Mouse (Mus musculus) CH12.LX (cell line): ENCODE measurements around the gene Dmd.

Source experiments
- CHD1 ChIP-seq: IDR thresholded peaks from 2 replicates; pipeline ENCODE4 v1.6.1; 2012; ENCODE audit warnings: low read depth, low read length, improper control_type of control experiment, inconsistent platforms
- CHD2 ChIP-seq: IDR thresholded peaks from 2 replicates; pipeline ENCODE4 v1.6.1; 2011; ENCODE audit warnings: low read length, improper control_type of control experiment
- CTCF ChIP-seq, 2 experiments: IDR thresholded peaks in 1 of 2; conservative IDR thresholded peaks in 1 of 2; 2 replicates each; pipeline ENCODE4 v1.5.1; 2011 to 2012; ENCODE audit warnings: low read depth in 2 of 2, low read length in 2 of 2, improper control_type of control experiment in 1 of 2, inconsistent platforms in 1 of 2, mild to moderate bottlenecking in 1 of 2, moderate library complexity in 1 of 2
- EP300 ChIP-seq: IDR thresholded peaks from 2 replicates; pipeline ENCODE4 v1.6.1; 2011; ENCODE audit warnings: low read length, improper control_type of control experiment
- ETS1 ChIP-seq: conservative IDR thresholded peaks from 2 replicates; pipeline ENCODE4 v1.6.1; 2012; ENCODE audit warnings: low read depth, mild to moderate bottlenecking, inconsistent platforms, low read length, improper control_type of control experiment, moderate library complexity
- KAT2A ChIP-seq: IDR thresholded peaks from 2 replicates; pipeline ENCODE4 v1.6.1; 2012; ENCODE audit warnings: low read length, improper control_type of control experiment, inconsistent platforms; ENCODE audit not compliant: insufficient replicate concordance
- MAFK ChIP-seq: IDR thresholded peaks from 2 replicates; pipeline ENCODE4 v1.6.1; 2011; ENCODE audit warnings: low read length, improper control_type of control experiment; ENCODE audit not compliant: insufficient replicate concordance
- MAX ChIP-seq: IDR thresholded peaks from 2 replicates; pipeline ENCODE4 v1.6.1; 2011; ENCODE audit warnings: low read length, improper control_type of control experiment
- NRF1 ChIP-seq: IDR thresholded peaks from 2 replicates; pipeline ENCODE4 v1.6.1; 2014; ENCODE audit warnings: low read depth, mild to moderate bottlenecking, inconsistent platforms, low read length, improper control_type of control experiment, moderate library complexity
- POLR2A ChIP-seq: IDR thresholded peaks from 2 replicates; pipeline ENCODE4 v1.6.1; 2011; ENCODE audit warnings: low read depth, mild to moderate bottlenecking, improper control_type of control experiment, low read length
- POLR2AphosphoS2 ChIP-seq: IDR thresholded peaks from 2 replicates; pipeline ENCODE4 v1.6.1; 2011; ENCODE audit warnings: low read depth, low read length, improper control_type of control experiment
- TBP ChIP-seq: conservative IDR thresholded peaks from 2 replicates; pipeline ENCODE4 v1.6.1; 2011; ENCODE audit warnings: low read depth, low read length, improper control_type of control experiment

- TF ChIP-seq CTCF (conservative IDR thresholded peaks at IDR 0.05 in 1 of 2, IDR thresholded peaks at IDR 0.05 in 1 of 2; ENCODE audit: low read depth in 2 of 2, low read length in 2 of 2) (no peak), POLR2AphosphoS2 (no peak), CHD1 (no peak), NRF1 (no peak), EP300 (no peak), CHD2 (no peak), TBP (no peak), POLR2A (no peak), MAFK (no peak), KAT2A (no peak), ETS1 (no peak), MAX (no peak)
These were observed 1217.2 kb downstream of the Dmd start for GRCm38 (mm10) chrX:84165872-84166271.
